Mouse (Mus musculus) frontal cortex, postnatal 10 days (tissue): ENCODE results near the gene Thsd7a.

Source experiments
- DNase-seq, 2 experiments: peaks; one replicate each; pipeline ENCODE4 v3.0.0; 2022; ENCODE audit warnings: low spot score in 2 of 2, mixed read lengths in 1 of 2

Gene Thsd7a

DNA sequence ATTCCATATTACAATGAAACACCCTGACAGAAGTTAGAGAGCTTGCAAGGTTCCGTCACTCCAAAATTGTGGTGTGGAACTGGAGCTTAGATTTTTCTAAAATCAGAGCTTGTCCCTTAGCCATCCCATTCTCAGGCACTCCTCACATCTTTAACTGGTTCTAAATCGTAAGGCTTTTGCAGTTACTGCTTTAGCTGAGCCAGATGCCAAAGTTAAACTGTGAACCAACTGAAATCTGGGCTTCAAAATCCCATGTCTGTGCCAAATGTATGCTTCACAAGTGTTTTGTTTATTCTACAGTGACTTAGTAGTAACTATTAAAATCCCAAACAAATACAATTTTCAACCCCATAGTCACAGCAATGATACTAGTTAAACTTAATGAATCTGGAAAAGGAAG is 242.3 kb downstream of the Thsd7a start:
- no peak for DNase-seq

DNA sequence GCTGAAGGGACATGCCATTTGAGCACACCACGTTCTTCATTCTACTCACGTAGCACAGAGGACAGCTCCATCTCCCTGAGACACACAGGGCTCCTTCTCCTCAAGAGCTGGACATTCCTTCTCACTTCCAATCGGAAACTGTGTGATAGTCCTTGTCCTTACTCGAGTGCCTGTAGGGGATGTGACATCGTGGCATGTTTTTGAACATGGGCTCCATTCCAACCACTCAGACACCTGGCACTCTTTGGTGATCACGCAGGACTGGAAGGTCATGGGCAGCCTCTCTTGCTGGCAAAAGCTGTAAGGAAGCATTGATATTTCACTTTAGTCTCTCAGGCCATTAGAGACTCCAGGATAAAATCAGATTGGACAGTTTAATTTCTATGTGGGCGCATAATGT is 245.3 kb downstream of the Thsd7a start:
- no peak for DNase-seq

DNA sequence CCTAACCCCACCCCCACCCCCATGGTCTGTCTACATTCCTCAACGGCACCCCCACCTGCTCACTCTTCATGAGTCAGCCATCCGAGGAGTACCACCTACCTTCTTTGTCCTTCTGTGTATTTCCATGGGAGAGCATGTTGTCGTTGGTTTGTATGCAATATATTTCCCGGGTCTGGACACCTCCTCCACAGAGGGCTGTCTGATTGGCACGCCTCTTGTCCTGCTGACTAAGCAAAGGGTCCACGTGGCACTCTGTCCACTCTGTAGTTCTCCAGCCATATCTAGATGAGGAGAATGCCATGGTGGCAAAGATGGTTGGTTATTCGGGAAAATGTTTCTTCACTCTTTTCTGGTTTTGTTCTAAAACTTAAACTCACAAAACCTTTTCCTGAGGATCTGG is 248.3 kb downstream of the Thsd7a start:
- no peak for DNase-seq

DNA sequence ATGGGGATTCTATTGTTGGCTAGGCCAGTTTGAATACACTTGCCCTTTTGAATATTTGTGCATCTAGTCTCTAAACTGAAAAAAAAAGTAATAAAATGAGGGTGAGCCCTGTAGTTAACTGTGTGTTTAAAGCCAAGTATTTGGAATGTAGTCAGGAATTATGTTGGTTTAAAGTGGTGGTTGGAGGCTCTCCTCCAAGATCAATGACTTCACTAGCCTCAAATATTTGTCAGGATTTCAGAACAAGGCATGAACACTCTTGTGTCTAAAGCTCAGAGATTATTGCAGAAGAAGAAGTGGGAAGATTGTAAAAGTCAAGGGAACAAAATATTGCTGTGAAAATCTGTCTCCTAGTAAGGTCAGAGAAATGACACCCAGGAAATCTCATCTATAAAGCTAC is 249.3 kb downstream of the Thsd7a start:
- DNase-seq = no peak

DNA sequence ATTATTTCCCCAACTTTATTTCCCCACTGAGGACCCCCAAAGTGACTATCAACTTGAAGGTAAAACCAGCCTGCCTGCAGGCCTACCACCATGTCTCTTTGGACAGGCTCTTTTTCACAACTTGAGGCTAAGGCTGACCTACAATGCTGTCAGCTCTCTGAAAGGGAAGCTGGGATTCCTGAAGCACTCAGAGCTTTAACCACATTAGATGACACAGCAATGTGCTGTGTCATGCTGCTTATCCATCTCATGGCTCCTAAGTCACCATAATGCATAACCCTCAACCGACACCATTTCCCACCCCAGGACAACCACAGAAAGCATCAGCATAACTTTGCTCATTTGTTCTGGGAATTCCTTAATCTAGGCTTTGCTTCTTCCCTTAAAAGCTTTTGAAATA is 255.6 kb downstream of the Thsd7a start:
- no peak for DNase-seq

DNA sequence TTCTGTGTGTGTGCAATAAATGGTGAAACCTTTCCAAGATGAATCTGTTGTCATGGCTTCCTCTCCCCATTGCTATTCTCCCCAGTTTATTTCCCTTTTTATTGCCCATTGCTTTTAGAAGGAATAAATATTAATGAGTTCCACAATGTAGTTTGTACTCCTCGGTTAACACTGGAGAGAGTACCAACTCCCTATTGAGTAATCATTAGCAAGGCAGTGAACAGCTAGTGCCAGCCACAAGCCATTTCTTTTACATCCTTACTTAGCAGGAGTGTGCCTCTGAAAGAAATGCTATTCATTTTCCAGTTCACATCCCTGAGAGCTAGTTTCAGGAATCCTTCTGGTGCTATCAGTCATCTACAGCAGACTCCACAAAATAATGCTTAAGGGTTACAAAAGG is 260.3 kb downstream of the Thsd7a start:
- no peak for DNase-seq

DNA sequence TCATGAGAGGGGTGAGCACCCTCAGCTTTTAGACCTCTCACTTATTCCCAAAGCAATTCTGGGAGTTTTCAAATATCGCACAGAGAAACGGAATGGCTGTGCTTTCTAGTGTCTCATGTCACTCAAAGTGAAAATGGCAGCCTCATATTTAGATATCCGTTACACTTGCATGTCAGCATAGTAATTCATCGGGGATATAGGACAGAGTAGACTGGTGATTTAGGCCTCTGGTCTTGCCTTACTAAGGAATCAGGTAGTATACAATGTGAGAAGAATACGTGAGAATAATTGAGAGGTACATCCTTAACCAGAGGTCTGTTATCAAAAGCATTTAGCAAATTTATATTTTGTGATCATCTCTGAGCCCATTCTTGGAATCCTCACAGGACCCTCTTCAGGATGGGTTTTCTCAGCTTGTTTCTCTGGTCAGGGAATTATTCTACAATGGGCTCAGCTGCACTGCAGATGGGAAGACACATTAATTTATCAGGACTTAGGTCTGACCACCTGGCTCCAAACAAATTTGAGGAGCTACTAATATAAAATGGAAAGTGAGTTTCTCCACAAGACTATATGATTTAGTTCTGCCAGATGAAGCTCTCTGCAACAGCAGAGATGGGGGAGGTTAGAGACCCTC is 267.6 kb downstream of the Thsd7a start:
- no peak for DNase-seq

DNA sequence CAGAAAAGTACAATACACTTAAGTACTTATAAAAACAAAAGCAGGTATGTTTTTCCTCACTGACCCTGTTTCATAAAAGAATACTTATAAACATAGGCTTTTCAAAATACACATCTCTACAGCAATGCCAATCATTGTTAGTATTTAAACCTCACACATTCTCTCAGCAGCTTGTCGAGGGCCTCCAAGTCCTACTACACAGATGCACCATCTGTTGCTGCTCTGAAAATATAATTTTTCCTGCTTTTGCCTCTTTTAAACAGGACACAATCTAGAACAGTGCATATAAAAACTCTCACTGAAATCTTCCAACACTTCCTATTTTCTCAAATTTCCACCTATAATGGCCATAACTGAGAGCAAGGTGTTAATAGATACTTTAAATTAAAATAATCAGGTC is 270.9 kb downstream of the Thsd7a start:
- DNase-seq = no peak

DNA sequence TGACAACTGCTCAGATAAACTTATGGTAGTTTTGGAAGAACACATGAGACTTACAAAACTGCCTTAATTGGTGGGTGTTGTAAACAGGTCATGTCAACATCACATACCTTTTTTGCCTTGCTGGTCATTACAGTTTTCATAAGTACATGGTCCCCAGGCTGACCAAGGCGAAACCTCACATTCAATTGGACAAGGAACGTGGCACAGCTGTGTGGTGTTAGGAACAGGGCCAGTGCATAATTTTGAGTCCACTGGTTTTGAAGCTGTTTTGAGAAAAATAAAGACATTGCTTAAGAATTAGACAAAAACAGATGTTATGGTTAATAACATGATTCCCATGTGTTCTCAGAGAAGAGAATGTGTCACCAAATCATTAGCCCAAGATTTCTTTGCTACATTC is 278.3 kb downstream of the Thsd7a start:
- no peak for DNase-seq

DNA sequence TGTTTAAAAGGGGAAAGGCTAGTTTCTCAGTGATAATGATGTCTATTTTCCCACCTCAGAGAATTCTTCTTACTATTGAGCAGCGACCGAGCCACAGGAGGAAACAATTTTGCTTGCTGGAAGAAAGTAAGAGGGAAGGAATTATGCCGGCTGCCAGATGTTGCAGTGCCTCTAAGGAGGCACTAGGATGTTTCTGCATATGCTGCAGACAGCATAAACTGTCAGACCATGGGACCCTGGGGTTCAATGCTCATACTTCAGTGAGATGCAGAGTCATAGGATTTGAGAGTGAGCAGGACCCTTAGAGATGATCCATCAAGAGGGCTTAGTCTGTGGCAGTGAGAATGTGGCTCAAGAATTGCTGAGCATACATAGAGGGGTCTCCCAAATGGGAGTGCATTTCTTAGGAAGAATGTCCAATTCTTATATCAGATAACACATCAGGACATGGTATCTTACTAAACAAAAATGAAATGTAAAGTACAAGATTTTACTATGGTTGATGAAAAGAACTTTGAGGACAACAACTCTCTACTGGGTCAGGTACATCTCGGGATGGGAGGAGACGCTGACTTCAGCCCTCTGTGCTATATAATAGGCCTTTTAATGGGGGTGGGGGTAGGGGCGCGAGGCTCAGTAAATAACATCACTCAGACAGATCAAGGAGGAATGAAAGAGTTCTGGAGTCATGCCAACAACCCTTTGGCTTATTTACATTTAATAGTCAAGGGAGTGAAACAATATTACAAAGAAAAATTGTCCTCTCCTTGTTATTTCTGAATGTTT is 281.7 kb downstream of the Thsd7a start:
- DNase-seq = no peak

DNA sequence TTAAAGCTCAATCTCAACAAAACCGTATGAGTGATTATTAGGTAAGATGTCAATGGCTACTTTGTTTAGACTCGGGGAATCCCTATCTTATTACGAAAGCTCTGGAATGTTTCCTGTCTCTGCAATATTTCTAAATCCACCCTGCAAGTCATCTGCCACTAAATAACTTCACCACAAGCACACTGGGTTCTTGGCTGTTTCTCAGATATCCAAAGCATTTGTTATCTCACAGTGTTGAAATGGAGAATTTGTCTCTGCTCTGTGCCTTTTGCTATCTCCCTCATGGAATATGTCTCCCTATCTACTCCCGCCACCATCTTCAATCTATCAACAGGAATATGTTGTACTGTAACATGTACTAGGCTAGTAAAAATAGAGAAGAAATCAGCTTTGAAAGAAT is 290.4 kb downstream of the Thsd7a start:
- DNase-seq = no peak

DNA sequence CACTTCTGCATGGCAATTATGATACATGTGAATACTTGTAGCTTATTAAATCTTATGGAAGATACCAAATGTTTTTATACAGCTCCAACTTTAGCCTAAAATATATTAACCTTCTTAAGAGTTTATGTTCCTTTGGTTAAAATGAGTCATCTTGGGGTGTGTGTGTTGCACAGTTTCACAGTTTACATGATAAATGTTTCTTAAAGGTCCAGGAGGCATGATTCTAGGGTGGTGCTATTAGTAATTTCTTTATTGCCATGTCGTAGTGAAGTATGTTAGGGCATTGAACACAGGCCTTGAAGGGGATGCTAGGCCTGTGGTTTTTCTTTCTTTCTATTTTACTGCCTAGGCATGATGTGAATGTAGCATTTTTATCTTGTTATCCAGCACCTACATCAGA is 291.8 kb downstream of the Thsd7a start:
- DNase-seq = no peak

DNA sequence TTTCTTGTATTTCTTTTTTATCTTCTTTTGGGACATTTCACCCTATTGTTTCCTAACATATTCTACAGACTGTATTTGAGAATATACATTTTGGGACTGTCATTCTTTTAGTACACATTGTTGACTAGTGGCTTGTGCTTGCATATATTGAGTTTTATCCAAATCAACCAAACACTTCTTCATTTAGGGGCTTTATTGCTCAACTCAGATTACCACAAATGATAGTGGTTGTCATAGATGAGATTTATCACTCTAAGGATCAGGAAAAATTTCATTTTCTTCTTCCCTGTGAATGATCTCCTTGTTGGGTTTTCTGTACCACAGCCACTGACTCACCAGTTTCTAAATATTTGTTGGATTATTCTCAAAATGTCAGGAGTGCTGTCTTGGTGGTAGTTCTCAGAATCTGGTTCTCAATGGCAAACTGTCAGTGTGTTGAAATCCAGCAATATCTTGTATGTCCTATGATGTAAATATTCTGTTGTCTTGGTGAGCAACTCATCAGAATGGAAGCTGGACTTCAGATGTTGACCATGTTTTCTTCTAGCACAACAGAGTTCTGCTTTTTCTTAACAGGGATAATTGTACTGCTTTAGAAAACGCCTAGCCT is 294.2 kb downstream of the Thsd7a start:
- DNase-seq = no peak

DNA sequence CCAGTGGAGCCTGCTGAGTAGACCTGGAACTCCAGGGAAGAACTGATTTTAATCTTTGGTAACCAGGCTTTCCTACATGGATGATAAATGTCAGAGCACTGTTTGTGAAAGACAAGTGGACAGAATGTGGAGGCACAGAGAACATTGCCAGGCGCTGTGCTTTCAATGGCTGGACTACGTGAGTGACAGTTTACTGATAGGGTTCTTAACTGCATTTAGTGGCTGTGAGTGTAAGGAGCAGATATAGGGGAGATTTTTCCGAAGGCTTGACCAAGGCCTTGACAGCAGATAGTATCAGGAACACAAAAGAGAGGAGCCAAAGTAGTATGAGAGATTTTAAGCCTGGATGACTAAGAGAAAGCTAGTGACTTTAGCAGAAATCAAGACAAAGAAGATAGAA is 295.1 kb downstream of the Thsd7a start:
- no peak for DNase-seq

DNA sequence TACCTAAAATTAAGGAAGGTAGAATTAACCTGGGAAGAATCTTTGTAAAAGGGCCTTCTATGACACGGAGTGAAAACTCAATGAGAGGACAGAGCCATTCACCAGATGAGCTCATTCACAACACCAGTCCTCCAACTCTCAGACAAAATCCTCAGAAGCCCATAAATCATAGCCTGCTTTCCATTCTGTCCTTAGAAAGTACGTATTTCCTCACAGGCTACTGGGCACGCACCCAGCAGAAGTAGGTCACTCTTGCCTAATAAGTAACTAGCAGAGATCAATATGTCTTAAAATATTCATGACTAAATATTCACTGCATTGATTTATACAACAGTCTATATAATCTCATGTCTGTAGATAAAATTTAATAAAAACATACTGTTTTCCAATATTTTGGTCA is 300.4 kb downstream of the Thsd7a start:
- DNase-seq = no peak

DNA sequence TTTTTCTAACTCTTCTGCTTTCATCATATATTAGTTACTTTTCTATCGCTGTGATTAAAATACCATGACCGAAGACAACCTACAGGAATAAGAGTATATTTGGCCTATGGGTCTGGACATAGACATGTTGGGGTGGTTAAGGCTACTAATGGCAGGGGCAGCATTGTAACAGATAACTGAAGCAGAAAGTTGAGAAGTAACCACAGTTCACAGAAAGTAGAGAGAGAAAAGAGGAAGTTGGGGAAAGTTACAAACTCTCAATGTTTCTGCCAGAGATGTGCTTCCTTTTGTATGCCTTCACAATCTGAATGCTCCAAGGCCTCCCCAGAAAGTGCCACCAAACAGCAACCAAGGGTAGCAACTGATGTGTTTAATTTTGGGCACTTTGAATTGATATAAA is 303.7 kb downstream of the Thsd7a start:
- DNase-seq = no peak

DNA sequence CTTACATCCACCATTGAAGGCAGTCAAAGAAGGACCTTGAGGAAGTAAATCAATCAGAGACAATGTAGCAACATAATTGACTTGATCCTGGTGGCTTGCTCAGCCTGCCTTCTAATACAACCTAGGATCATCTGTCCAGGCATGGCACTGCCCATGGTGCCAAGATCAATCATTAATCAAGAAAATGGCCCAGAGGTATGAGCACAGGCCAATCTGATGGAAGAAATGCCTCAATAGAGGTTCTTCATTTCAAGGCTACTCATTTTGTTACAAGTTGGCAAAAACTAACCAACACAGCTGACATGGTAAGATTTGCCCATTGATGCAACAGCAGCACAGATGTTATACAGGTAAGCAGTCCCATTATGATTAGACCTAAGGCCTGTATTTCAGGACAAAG is 309.6 kb downstream of the Thsd7a start:
- DNase-seq = no peak

DNA sequence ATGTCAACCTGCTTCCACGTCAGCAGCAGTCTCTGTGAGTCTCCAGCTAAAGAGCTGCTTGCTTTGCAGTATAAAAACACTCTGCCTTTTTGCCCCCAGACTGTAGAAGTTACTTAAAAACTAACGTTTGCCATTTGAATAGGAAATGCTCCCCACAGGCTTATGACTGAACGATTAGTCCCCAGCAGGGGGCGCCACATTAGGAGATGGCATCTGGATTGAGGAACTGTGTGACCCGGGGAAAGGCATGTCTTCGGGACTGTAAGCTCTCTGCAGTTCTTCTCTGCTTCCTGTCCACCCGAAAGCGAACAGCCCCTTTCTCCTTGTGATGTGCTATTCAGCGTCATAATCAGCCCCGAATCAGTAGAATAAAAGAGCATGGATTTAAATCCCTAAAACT is 330.1 kb downstream of the Thsd7a start:
- no peak for DNase-seq

DNA sequence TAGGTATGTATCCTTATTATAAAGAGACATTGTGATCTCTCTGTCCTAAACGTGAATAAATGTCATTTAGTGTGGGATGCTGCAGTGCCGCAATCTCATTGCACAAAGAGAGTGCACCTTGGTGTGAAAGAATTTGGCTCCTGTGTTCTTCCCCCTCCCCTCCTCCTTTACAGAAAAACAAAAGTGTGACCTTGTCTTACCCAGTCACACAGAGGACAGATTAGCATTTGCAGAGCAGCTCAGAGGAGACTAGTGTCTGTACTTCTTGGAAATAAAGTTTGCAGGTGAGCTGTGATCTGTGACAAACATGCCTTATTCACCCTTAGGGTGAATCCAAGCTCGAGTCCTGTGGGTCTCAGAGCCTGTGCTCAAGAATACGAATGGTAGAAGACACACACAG is 332.2 kb downstream of the Thsd7a start:
- no peak for DNase-seq

DNA sequence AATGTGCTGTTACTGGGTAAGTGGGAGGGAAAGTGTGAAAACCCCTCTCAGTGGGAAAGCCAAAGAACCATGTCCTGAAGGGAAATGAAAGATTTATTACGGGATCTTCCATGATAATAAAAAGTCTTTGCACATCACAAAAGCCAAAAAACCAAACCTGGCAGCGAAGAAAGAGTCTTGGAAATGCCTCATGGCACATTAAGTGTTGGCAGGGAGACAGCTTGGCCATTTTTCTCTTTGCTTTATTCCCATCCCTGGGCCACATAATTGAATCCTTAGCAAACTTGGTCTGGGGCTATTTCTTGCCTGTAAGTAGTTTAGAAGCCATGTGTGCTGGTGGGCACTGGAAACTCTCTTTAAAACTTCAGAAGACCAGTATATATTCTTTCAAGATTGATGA is 344.8 kb downstream of the Thsd7a start:
- DNase-seq = no peak

DNA sequence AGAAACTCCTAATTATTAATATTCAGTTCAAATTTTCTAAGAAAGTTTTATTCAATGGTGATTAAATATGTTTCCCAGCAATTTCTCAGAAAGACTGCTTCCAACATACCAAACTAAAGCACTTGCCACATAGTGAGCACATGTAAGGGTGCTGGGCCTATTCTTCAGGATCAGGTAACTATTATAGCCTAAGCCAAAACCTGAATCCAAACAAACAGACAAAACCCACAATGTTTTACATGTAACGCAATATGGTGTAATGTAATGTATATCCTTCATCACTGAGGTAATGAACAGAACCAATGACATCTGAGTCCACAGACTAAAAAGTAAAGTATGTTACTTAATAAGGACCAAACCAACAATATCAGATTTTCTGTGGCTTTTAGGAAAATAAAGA is 346.2 kb downstream of the Thsd7a start:
- DNase-seq = no peak

DNA sequence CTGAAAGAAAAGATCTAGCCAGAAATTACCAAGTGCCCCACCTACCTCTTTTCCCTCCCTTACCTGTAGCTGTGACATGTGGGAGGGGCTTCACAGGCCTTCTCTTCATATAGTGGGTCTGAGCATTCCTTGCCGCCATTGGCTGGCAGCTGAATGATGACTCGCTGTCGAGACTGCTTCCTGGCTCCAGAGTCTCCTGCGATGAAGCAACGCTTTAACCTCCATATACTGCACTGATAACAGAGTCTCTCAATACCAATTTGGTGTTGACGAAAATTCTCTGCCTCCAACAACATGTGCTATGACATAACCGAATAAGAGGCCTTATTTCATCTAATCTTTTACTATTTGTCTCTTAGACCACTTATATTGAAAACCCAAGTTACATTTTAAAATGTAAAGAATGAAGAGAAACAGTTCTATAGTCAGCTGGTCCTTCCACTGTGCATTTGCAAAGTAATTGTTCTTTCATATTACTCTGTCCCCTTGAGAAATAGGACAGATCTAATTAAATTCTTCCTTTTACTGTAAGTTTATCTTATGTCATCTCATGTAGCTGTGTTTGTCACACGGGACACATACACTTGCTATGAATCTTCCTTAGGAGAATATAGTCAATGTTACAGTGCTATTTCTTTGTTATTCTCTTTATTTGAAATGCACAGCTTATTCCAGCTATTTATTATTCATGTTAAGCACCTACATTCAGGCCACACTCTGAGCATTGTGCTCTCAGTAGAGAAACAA is 351.3 kb downstream of the Thsd7a start:
- no peak for DNase-seq
